Mouse (Mus musculus): ENCODE measurements around the gene Stag1.

GRCm38 (mm10) chr9:101005866-101006265 lies 408.3 kb downstream of the Stag1 start:
- no peak for TF ChIP-seq CTCF (IDR thresholded peaks at IDR 0.05; ENCODE audit: insufficient read depth, low read depth, low read length)
- no peak for TF ChIP-seq POLR2A (IDR thresholded peaks at IDR 0.05; ENCODE audit: insufficient read depth, low read depth, low read length)

Measured in olfactory bulb, adult 2 months (tissue).